Mouse (Mus musculus) brown adipose tissue, adult 24 weeks (tissue): ENCODE measurements around the gene Rbp2. TPM values are rescaled to one million over a fixed set of nuclear protein-coding genes. Genes with fewer than 3 reads are reported as not detected.

Experiments used
- H3K27ac ChIP-seq: fragments of 200-500 bp; replicated peaks from 2 replicates; pipeline ENCODE4 v1.5.1; 2012; ENCODE audit warnings: low read depth, mild to moderate bottlenecking, low read length
- H3K4me1 ChIP-seq: fragments of 200-500 bp; 2 replicates; pipeline ENCODE4 v1.6.1; 2012; ENCODE audit warnings: low read length, mixed read lengths; ENCODE audit not compliant: control insufficient read depth, insufficient read depth, insufficient read length
- H3K4me3 ChIP-seq: fragments of 200-500 bp; 2 replicates; pipeline ENCODE4 v1.5.1; 2012; ENCODE audit warnings: low read depth, mild to moderate bottlenecking, low read length, moderate library complexity; ENCODE audit not compliant: insufficient read depth
- polyA plus RNA-seq: library from polyadenylated mRNA; stranded (reverse); fragments of >200 nt; gene quantifications from 2 replicates; pipeline ENCODE4 v1.2.4, GENCODE M21; 2012; ENCODE audit not compliant: missing spikeins, insufficient read depth, insufficient read length

Gene Rbp2
- polyA plus RNA-seq = not detected in 2 replicates

DNA sequence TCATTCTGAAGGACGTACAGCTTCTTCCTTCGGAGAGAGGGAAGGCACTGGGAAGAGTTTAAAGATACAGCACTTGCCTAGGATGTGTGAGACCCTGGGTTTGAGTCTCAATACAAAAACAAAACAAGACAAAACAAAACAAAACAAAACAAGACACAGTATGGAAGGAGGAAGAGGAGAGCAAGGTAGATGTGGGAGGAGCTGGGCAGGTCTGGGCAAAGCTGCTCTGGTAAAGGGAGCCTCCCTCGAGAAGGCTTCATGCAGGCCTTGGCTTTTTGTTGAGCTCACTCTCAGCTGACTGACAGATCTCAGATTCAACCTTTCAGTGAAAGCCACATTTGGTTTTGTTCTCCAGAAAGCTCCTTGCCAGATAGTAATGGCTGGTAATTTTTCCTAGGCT lies at the start of gene Rbp2:
TSS of gene Rbp2 (plus strand) at position 301 of the 400 bp plus-strand sequence.
- no peak within 1 kb of the TSS for H3K4me3 ChIP-seq
- H3K4me1 ChIP-seq = no peaks in the 10 kb centered on the region

DNA sequence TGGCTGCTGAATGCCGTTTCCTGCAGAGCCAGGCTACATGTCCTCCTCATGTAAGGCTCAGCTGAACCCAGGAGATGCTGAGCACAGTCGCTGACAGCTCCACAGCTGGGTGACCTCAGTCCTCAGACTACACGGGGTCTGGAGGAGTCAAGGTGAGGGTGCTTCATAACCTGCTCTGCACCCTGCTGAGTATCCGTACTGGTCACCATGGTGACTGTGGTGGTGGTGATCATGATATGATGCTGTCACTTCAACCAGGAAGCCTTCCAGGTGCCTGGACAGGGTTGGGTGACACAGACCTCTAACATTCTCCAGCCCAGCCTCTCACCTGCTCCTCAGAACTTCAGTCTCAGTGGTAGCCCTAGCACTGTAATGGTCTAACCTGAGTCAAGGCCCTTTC lies 48.1 kb upstream of the Rbp2 start:
- no peaks in the 10 kb centered on the region for H3K4me1 ChIP-seq
- H3K27ac ChIP-seq = no peak overlapping the region
- no peak overlapping the region for H3K4me3 ChIP-seq

More for the DNA sequence above, at the start of gene Rbp2:
- no peak within 1 kb of the TSS for H3K27ac ChIP-seq

DNA sequence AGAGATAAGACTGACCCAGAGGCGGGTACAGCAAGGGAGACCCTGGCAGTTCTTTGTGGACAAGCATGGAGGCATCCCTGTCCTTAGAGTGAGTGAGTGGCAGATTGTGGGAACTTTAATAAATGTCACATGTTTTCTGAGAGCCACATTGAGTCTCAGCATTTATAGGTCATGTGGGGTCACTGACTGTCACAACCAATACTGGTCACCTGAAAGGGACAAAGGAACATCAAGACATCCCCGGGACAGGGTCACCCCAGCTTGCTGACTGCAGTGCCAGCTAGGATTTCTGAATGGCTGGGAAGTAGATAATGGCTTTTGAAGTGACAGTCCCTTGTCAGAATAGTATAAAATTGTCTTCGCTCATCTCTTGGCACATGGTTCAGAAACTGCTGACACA lies 46.8 kb upstream of the Rbp2 start:
- H3K4me1 ChIP-seq = no peaks in the 10 kb centered on the region
- H3K4me3 ChIP-seq = no peak overlapping the region
- H3K27ac ChIP-seq = no peak overlapping the region

DNA sequence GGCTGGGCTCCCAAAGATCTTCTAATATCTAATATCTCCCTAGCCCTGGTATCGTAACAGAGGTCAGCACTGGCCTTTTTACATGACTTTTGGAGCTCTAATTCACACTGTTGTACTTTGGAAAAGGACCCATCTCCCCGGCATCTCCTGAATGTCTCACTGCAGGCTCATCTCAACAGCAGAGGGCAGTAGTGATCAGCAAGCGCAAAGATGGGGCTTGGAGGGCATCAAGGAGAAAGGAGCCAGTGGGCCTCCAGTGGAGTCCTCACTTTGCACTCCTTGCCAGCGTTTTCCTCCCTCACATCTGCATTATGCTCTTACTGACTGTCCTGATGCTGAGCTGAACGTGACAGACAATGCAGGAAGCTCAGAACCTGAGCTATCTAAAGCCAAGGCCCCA lies 43.3 kb upstream of the Rbp2 start:
- Histone ChIP-seq H3K4me3 (no peak overlapping the region), H3K27ac (no peak overlapping the region), H3K4me1 (no peaks in the 10 kb centered on the region)

DNA sequence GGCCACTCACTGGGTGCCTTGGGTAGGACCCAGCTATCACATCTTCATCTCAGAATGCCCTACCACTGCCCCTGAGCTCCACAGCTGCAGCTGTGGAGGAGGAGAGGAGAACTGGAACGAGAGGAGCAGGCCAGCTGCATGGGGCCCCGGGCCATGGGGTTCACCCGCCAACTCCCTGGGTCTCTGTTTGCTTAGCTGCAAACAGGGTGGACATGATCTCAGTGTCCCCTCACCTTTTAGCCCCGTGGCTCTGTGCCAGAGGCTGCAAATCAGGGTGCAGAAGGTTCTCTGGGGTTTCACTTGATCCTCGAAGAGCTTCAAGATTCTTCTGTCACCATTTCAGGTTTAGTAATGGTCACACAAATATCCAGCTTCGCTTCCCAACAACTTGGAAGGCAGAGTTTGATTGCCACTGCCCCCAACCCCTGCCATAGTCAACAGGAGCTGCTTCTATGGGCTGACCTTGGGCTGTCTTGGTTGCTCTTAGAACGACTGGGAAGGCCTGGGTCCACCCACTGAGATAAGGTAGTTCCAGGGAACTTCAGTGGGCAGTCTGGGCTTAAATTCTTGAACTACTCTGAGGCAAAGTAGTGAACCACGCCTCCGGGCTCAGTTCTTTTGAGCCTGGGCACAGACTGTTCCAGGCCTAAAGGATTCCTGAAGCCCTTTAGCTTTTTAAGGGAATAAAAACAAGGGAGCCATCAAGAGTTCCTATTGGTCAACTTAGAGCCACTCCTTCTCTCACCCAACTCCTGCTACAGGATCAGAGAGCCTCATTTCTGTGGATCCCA lies 40.4 kb upstream of the Rbp2 start:
- H3K27ac ChIP-seq = no peak overlapping the region
- H3K4me1 ChIP-seq = no peaks in the 10 kb centered on the region

DNA sequence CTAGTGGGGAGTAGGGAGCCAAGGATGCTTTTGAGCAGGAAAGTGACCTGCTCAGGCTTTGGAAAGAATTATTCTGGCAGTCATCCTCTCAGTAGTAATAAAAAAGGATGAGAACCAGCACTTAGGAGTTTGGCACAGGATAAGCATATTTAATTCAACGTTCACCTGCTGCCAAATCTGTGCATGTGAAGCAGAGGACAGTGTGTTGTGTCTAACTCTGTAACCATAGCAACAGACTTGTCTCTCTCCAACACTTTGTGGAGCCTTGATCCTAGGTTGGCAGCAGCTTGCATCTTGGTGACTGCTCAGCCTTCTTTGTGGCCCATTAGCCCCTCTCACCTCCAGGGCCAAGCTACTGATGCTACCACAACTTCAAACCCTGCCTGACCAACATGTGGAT lies 34.9 kb upstream of the Rbp2 start:
- Histone ChIP-seq H3K4me1 (no peaks in the 10 kb centered on the region), H3K4me3 (no peak overlapping the region), H3K27ac (no peak overlapping the region)

More for the DNA sequence above, 40.4 kb upstream of the Rbp2 start:
- no peak overlapping the region for H3K4me3 ChIP-seq

DNA sequence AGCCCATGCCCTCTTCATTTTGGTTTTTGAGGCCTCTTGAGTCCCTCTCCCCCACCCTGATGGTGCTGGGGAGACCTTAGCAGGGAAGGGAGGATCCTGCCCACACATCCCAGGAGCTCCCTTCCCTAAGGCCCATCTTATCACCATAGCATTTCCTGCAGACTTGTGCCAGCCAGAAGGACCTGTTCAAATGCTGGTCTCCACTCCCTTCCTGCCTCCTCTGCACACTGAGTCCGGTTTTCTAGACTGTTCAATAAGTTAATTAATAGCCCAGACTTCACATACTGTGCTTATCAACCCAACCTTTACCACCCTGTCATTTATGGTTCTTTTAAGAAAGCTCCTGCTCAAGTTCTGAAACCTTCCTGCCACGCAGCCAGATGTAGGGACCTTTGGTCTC lies 19.2 kb upstream of the Rbp2 start:
- no peaks in the 10 kb centered on the region for H3K4me1 ChIP-seq
- no peak overlapping the region for H3K27ac ChIP-seq
- H3K4me3 ChIP-seq = no peak overlapping the region

DNA sequence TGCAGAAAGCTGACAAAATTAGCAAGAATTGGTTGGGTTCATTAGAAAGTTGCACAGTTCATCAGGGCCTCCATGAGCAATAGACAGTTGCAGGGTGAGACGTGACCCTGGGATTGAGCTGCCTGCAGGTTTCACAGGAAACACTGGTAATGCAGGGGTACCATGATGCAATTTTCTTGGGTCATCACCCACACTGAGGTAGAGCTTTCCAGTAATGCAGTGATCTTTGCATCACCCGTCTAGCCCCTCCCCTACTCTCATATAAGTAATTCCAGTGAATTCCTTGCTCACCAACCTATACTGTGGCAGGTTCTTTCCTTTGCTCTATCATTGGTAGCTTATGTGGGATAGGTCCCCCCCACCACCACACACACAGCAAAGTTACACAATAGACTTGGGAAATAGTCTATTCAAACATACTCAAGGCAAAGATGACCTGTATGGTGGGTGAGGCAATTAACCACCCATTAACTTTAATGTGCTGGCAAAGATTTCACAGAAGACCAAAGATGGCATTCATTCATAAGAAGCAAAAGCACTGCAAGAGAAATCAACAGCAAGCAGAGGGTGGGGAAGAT lies 5.7 kb upstream of the Rbp2 start:
- no peak overlapping the region for H3K4me3 ChIP-seq
- H3K4me1 ChIP-seq = no peaks in the 10 kb centered on the region
- no peak overlapping the region for H3K27ac ChIP-seq

DNA sequence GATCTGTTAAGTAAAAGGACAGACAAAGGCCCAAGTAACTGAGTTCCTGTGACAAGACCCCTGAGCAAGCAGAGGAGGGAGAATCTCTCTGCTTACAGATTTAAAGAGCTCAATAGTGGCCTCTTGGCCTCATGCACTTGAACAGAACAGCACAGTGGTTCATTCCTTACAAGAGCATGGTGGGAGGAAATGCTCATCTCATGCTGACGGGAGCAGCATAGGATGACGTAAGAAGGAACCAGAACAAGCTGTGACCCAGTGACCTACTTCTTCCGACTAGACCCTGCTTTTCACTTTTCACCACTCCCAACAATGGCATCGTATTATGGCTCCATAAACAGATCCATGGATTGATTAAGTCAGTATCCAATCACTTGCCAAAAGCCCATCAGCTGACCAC lies 3.7 kb upstream of the Rbp2 start:
- no peaks in the 10 kb centered on the region for H3K4me1 ChIP-seq
- no peak overlapping the region for H3K4me3 ChIP-seq
- H3K27ac ChIP-seq = no peak overlapping the region

DNA sequence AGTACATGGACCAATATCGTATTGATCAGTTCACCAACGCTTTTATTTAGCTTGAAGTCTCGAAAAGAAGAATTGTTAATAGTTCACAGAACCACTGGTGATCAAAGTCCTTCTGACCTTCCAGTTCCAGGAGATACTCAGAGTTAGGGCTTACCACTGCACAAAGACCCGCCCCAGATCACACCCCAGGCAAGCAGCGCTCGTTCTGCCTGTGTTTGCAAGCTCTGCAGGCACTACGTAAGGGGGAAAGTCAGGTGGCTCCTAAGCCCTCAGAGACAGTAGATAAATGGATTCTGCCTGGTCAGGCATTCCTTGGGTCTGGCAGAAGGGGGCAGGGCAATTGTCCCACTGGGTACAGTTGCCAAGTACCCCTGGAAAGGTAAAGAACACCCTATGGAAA lies 895 bp upstream of the Rbp2 start:
- Histone ChIP-seq H3K4me1 (no peaks in the 10 kb centered on the region), H3K27ac (no peak overlapping the region), H3K4me3 (no peak overlapping the region)

DNA sequence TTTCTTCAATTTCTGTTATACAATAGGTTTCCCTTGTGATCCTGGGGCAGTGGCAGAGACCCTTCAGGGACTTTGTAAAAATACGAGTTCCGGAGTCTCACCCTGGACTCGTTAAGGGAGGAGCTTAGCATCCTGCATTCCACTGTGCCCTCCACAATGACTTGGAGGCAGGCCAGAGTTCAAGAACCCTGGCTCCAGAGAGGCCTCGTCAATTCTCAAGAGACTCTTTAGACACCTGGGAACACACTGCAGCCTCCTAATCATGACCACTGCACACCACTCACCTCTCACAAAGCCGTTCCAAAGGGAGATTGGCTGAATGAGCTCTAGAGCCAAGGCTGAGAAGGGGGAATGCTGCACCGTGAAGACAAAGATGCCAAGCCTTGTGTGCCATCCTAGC lies 1.4 kb downstream of the Rbp2 start:
- H3K4me1 ChIP-seq = no peaks in the 10 kb centered on the region
- no peak overlapping the region for H3K27ac ChIP-seq
- no peak overlapping the region for H3K4me3 ChIP-seq

DNA sequence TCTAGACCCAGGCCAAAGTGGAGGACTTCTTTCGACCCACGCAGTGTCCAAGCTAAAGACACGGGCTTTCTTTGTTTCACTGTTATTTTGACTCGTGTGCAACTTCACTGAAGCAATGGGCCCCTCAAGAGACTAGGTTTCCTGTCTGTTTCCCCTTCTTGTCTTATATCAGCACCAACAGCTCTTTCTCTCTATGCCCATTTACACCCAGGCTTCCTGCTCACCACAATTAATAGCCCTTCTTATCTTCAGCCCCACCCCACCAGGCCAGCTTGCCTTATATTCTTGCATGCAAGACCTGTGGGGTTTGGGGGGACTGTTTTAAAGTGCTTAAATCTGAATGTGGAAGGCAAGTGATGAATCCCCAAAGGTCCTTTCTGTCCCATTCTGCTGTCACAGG lies 3.6 kb downstream of the Rbp2 start:
- Histone ChIP-seq H3K4me1 (no peaks in the 10 kb centered on the region), H3K27ac (no peak overlapping the region), H3K4me3 (no peak overlapping the region)

DNA sequence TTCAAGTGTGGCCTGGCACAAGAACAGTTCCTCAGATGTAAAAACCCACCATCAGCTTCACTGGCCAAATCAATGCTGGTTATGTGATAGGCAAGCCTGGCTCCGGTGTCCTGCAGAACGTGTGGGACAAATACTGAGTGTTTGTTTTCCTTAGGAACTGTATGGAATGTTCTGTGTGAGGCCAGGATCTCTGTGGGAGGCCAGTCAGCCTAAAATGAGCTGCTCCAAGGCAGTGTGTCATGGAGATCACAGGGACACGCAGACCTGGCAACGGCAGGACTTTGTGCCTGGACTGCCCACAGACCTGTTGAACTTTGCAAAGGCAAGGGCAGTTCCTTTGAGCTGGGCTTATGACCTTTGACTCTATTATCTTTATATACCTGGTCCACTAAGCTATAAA lies 4.2 kb downstream of the Rbp2 start:
- H3K4me1 ChIP-seq = no peaks in the 10 kb centered on the region
- no peak overlapping the region for H3K4me3 ChIP-seq

DNA sequence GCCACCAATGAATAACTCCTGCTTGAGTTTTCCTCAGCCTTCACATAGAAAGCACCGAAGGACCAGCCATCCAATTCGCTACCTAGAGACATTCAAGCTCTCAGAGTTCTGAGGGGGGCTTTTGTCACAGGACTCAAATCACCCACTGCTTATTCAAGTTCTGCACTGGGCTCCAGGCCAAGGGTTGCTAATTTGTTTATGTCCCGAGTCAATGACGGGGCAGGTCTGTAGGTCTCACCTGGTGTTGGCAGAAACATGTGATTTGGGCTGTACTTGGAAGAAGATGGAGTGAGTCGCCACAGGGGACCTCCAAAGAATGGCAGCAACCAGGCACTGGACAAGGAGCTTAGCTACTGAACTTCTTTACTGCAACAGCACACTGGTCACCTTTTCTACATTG lies 5.2 kb downstream of the Rbp2 start:
- Histone ChIP-seq H3K4me3 (no peak overlapping the region), H3K27ac (no peak overlapping the region), H3K4me1 (no peaks in the 10 kb centered on the region)

More for the DNA sequence above, 4.2 kb downstream of the Rbp2 start:
- no peak overlapping the region for H3K27ac ChIP-seq

DNA sequence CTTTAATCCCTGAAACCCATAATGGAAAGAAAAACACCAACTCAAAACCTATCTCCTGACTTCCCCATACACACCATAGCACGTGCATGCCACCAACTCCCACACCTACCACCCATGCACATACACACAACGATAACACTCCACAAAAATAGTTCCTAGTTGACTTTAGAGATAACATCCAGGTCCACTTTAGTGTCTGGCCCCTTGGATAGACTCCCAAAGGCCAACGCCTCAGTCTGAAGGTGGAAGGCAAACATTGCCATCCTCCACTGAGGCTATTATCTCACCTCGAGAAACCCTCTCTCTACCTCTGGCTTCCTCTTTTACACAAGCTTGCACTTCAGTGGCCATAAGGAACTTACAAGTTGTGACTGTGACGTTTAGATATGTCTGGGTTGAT lies 6.3 kb downstream of the Rbp2 start:
- Histone ChIP-seq H3K27ac (no peak overlapping the region), H3K4me3 (no peak overlapping the region), H3K4me1 (0 out of 2 replicates have a peak, but pooled peaks cover 3% of the 10 kb centered on the region)

DNA sequence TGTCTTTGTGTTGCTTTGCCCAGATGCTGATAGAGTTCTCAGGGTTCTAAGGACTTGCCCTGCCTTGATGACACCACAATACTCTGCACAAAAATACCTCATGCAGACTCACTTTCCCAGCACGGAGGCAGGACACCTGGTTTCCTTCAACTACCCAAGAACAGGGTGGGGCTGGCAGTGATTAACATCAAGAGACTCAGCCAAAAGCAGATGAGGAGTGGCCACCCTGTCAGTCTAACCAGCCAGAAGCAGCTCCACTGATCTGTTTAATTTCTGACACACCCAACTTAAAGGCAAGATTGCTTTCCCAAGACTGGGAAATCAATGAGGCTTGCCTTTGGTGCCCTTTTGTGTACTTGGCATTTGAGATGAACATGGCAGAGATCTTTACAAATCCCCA lies 6.9 kb downstream of the Rbp2 start:
- Histone ChIP-seq H3K4me3 (no peak overlapping the region), H3K27ac (no peak overlapping the region), H3K4me1 (0 out of 2 replicates have a peak, but pooled peaks cover 3% of the 10 kb centered on the region)
